ENCODE assay signal across 8 mouse cellular contexts in the genomic region with DNA sequence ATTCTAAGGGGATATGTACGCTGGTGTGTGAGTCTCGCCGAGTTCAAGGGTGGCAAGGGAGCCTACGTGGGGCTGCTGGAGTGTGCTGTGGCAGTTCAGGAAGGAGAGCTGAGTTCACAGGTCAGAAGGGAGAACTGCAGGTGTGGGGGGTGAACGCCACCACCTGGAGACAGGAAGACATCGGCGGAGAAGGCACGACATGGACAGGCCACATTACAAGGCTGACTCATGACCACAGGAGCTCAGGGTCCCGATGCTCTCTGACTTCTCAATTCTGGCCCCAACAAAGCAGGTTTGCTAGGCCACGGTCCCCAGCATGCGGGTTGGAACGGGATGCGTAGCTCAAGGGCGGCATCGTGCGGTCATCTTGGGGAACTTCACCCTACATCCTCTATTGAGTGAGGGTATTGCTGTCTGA. TPM values are rescaled to one million over a fixed set of nuclear protein-coding genes. Genes with fewer than 3 reads are reported as not detected.
DNase-seq lines count a peak whose midpoint lies in the region; ATAC-seq lines count a peak whose summit lies in the region.

No protein-coding gene starts in this region.

- peak; percentile 84 for ATAC-seq in forebrain, embryonic 16.5 days

- no peaks in the 10 kb centered on the region for H3K9me3 ChIP-seq in forebrain, embryonic 16.5 days (ENCODE audit: control insufficient read depth, low read length)
- H3K9me3 ChIP-seq in hindbrain, embryonic 10.5 days = no peaks in the 10 kb centered on the region
- no peaks in the 10 kb centered on the region for H3K9me3 ChIP-seq in megakaryocyte, embryonic 14.5 days

- no peak overlapping the region for H3K4me3 ChIP-seq in forebrain, embryonic 16.5 days (replicated peaks; ENCODE audit: low read length)
- peak overlapping the region; percentile 14; the same call in 1 of the 2 replicates for H3K4me3 ChIP-seq in hindbrain, embryonic 10.5 days
- H3K4me3 ChIP-seq in megakaryocyte, embryonic 14.5 days (replicated peaks) = peak overlapping the region; percentile 88

- WGBS in forebrain, embryonic 16.5 days = 5% methylated on average over 16 of the region's 16 CpGs
- WGBS in hindbrain, embryonic 10.5 days = 9% methylated on average over 16 of the region's 16 CpGs

- H3K36me3 ChIP-seq in forebrain, embryonic 16.5 days (ENCODE audit: control insufficient read depth, insufficient read depth) = no peaks in the 10 kb centered on the region
- no peaks in the 10 kb centered on the region for H3K36me3 ChIP-seq in hindbrain, embryonic 10.5 days
- H3K36me3 ChIP-seq in megakaryocyte, embryonic 14.5 days (replicated peaks; ENCODE audit: low read length) = no peaks in the 10 kb centered on the region

- peak overlapping the region; percentile 39; the same call in 1 of the 2 replicates for H3K9ac ChIP-seq in forebrain, embryonic 16.5 days (replicated peaks; ENCODE audit: low read depth, low read length)

- H3K4me2 ChIP-seq in forebrain, embryonic 16.5 days (ENCODE audit: low read length) = peak overlapping the region; percentile 38

- H3K27me3 ChIP-seq in forebrain, embryonic 16.5 days (replicated peaks; ENCODE audit: control insufficient read depth, insufficient read depth, low read length) = 0 out of 2 replicates have a peak, but pooled peaks cover 2% of the 10 kb centered on the region
- H3K27me3 ChIP-seq in hindbrain, embryonic 10.5 days (ENCODE audit: insufficient read depth, poor library complexity, severe bottlenecking) = peaks cover 51% of the 10 kb centered on the region
- peaks cover 71% of the 10 kb centered on the region for H3K27me3 ChIP-seq in megakaryocyte, embryonic 14.5 days (replicated peaks)

- DNase-seq in R1 (ENCODE audit: low read depth, low spot score) = peak; percentile 85
- DNase-seq in cerebellum, adult 18-20 months = peak; percentile 77 to 89
- DNase-seq in hindbrain, embryonic 10.5 days (ENCODE audit: low spot score) = peak; percentile 83
- DNase-seq in layer of hippocampus, postnatal 14 days (ENCODE audit: low spot score in 2 of 2) = peak; percentile 75 to 83
- peak; percentile 67 to 87 for DNase-seq in right cerebral cortex, postnatal 10 days (ENCODE audit: low spot score in 2 of 2)
- DNase-seq in yolk sac, embryonic 10.5 days (ENCODE audit: low spot score) = peak; percentile 46

- no peak overlapping the region for H3K27ac ChIP-seq in forebrain, embryonic 16.5 days (ENCODE audit: low read length)
- peak overlapping the region; percentile 80 for H3K27ac ChIP-seq in hindbrain, embryonic 10.5 days

- H3K4me1 ChIP-seq in forebrain, embryonic 16.5 days (replicated peaks; ENCODE audit: control insufficient read depth, insufficient read depth, low read length) = peaks cover 4% of the 10 kb centered on the region
- H3K4me1 ChIP-seq in hindbrain, embryonic 10.5 days (replicated peaks) = peaks cover 32% of the 10 kb centered on the region
- peaks cover 15% of the 10 kb centered on the region for H3K4me1 ChIP-seq in megakaryocyte, embryonic 14.5 days

RNA-seq across cellular contexts. Expression of a gene that starts 36.0 kb away (rescaled TPM):
- polyA plus RNA-seq in forebrain, embryonic 16.5 days (2015; fragmentation: Nextera tagmentation; extraction: Ambion mirVana) = not detected in 2 replicates
- not detected in 2 replicates for polyA plus RNA-seq in hindbrain, embryonic 10.5 days (2016; fragmentation: Nextera tagmentation; extraction: Ambion mirVana)
- not detected for total RNA-seq in layer of hippocampus, postnatal 14 days (2021)
- polyA plus RNA-seq in megakaryocyte, embryonic 14.5 days (2012; ENCODE audit: insufficient read depth, low replicate concordance) = not detected in 2 replicates
